Mouse (Mus musculus) midbrain, embryonic 12.5 days (tissue): ENCODE results near the gene Ilvbl. TPM values are rescaled to one million over a fixed set of nuclear protein-coding genes. Genes with fewer than 3 reads are reported as not detected.
"Not testable (repeated sequence)": the region's sequence is repeated elsewhere in the genome, so short reads cannot be mapped to it uniquely, and the experiment has no call there.

Experiments used
- ATAC-seq: fragments of 200-750 bp; cut with Nextera tagmentation; 2 replicates; pipeline ENCODE4 v1.8.0; 2017; ENCODE audit warnings: low read depth, moderate TSS enrichment, moderate library complexity; ENCODE audit not compliant: low FRiP score
- H3K27ac ChIP-seq: fragments of 300-500 bp; sonication (generic); replicated peaks from 2 replicates; pipeline ENCODE4 v1.5.1; 2016; ENCODE audit warnings: mild to moderate bottlenecking
- H3K27me3 ChIP-seq: fragments of 300-500 bp; sonication (generic); 2 replicates; pipeline ENCODE4 v1.6.1; 2016; ENCODE audit warnings: mild to moderate bottlenecking
- H3K36me3 ChIP-seq: fragments of 300-500 bp; sonication (generic); 2 replicates; pipeline ENCODE4 v1.6.1; 2016
- H3K4me1 ChIP-seq: fragments of 300-500 bp; sonication (generic); 2 replicates; pipeline ENCODE4 v1.6.1; 2016
- H3K4me2 ChIP-seq: fragments of 300-500 bp; sonication (generic); replicated peaks from 2 replicates; pipeline ENCODE4 v1.6.1; 2016; ENCODE audit warnings: mild to moderate bottlenecking, moderate library complexity
- H3K4me3 ChIP-seq: fragments of 300-500 bp; sonication (generic); 2 replicates; pipeline ENCODE4 v1.5.1; 2016; ENCODE audit warnings: mild to moderate bottlenecking
- H3K9ac ChIP-seq: fragments of 300-500 bp; sonication (generic); replicated peaks from 2 replicates; pipeline ENCODE4 v1.6.1; 2016; ENCODE audit warnings: mild to moderate bottlenecking, moderate library complexity
- H3K9me3 ChIP-seq: fragments of 300-500 bp; sonication (generic); 2 replicates; pipeline ENCODE4 v1.6.1; 2016; ENCODE audit warnings: mild to moderate bottlenecking
- WGBS: fragments of 180-500 bp; shearing (Covaris S2); methylation state at CpG from one replicate; pipeline ENCODE4 v1.1.7; 2016; 5-methylcytosine and 5-hydroxymethylcytosine counted together
- polyA plus RNA-seq: library from polyadenylated mRNA; unstranded; fragments of >200 nt; fragmentation: Nextera tagmentation; extraction: Ambion mirVana; gene quantifications from 2 replicates; pipeline ENCODE4 v1.2.1, GENCODE M21; 2016

Gene Ilvbl
- 37.5 and 43.6 TPM in 2 replicates for polyA plus RNA-seq

DNA sequence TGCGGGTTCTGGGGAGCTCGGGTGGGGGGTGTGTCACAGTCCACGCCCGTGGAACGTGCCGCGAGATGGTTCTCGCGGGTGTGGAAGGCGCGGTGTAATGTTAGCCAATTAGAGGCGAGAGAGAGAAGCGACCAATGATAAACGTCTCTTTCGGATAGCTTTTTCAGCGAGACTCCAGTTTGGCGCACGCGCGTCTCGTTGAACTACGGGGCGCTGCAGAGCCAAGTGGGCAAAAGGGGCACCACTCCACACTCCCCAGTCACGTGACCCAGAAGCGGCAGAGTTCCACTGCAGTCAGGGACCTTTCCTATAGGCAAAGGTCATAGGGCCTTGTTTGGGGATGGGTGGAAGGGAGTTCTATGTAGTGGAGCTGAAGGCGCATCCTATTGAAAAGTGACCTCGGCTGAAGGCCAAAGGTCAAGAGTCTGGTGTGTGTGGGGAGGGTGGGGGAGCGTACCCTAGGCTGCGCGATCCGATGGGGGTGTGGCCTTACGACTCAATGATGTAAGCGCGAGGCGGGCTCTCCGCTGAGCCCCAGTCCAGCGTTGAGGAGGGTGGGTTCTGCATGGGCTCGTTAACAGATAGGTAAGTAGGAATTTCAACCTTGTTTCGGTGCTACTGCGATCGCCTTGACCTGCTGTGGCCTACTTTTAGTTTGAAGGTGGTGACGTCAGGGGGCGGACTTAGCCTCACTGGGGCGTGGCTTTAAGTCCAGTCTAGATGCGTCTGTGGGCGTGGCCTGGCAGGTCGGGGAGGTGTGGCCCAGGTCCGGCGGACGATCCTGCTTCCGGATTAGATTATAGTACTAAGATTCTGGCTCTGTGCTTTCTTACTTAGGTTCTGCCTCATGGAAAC lies at the start of gene Ilvbl:
Gene Ilvbl, plus strand, starts transcription at position 97 of the 855 bp plus-strand sequence.
- peak; percentile 91 for ATAC-seq
- peak within 1 kb of the TSS; percentile 72 for H3K27ac ChIP-seq
- no peaks in the 10 kb centered on the region for H3K9me3 ChIP-seq
- peaks cover 19% of the 10 kb centered on the region; the same call in 1 of the 2 replicates for H3K36me3 ChIP-seq
- H3K4me2 ChIP-seq = peak within 1 kb of the TSS; percentile 73
- peak within 1 kb of the TSS; percentile 71 for H3K9ac ChIP-seq
- H3K4me1 ChIP-seq = peaks cover 7% of the 10 kb centered on the region; the same call in 1 of the 2 replicates
- H3K4me3 ChIP-seq = peak within 1 kb of the TSS; percentile 64
- WGBS = under 1% methylated on average over 51 of the region's 51 CpGs
- H3K27me3 ChIP-seq = no peaks in the 10 kb centered on the region

DNA sequence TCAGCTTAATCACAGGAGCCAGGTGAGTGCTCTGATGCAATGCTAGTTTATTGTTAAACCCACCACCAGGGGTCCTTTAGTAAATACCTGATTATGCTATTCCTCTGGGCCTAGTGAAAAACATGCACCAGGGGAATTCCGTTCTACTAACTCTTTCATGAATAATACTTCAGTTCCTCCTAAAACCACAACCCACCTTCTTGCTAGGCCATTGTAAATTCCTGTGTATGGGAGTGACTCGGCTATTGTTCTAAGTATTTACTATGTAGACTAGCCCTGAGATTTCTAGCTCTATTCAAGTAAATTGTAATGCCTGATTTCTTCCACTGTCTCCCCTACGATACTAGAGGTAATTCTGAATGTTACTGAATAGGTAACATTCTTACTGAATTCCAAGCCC lies 49.1 kb upstream of the Ilvbl start:
- not testable (repeated sequence) for H3K9ac ChIP-seq, ATAC-seq, H3K36me3 ChIP-seq, H3K27ac ChIP-seq, H3K27me3 ChIP-seq, H3K9me3 ChIP-seq, H3K4me1 ChIP-seq, H3K4me3 ChIP-seq, H3K4me2 ChIP-seq
- 52% methylated on average over 3 of the region's 3 CpGs for WGBS

DNA sequence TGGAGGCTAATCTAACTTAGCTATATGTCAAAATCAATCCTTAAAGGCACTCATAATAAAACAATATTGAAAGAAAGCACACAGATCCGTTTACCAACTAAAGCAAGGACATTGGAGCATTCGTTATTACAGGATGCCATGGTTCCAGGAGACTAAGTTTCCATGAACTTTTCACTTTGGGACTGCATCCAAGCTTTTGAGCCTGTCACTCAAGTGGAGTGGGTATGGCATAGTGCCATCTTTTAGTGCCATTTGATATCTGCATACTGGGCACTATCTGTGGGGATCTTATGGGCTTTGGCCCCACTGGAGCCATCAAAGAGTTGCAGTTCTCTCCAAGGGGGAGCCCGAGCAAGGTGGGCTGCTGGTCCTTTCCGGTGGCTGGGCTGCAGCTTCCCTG lies 48.6 kb upstream of the Ilvbl start:
- WGBS = 65% methylated on average over 4 of the region's 4 CpGs
- no peak for ATAC-seq

DNA sequence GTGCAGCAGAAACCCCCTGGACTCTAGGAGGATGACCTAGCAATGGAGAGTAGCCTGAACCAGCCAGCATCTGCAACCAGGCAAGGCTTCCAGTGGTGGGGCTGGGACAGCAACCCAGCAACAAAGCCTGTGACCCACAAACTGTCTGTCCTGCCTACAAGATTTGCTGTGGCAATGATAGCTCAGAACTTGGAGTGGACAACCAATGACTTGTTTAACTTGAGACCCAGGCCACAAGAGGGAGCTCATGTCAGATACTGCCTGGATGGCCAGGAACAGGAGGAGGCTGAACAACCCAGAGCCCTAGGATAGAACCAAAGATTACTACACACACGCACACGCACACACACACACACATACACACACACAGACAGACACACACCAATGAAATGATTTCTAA lies 33.2 kb upstream of the Ilvbl start:
- Histone ChIP-seq H3K4me3 (no peak overlapping the region), H3K9me3 (no peaks in the 10 kb centered on the region), H3K4me1 (no peaks in the 10 kb centered on the region), H3K27me3 (no peaks in the 10 kb centered on the region), H3K27ac (no peak overlapping the region), H3K36me3 (no peaks in the 10 kb centered on the region), H3K9ac (no peak overlapping the region), H3K4me2 (no peak overlapping the region)
- 50% methylated on average over 2 of the region's 2 CpGs for WGBS
- ATAC-seq = no peak

More for the DNA sequence above, 48.6 kb upstream of the Ilvbl start:
- Histone ChIP-seq H3K9ac (no peak overlapping the region), H3K27me3 (no peaks in the 10 kb centered on the region), H3K27ac (no peak overlapping the region), H3K9me3 (no peaks in the 10 kb centered on the region), H3K4me3 (no peak overlapping the region), H3K4me1 (no peaks in the 10 kb centered on the region), H3K36me3 (no peaks in the 10 kb centered on the region), H3K4me2 (no peak overlapping the region)

DNA sequence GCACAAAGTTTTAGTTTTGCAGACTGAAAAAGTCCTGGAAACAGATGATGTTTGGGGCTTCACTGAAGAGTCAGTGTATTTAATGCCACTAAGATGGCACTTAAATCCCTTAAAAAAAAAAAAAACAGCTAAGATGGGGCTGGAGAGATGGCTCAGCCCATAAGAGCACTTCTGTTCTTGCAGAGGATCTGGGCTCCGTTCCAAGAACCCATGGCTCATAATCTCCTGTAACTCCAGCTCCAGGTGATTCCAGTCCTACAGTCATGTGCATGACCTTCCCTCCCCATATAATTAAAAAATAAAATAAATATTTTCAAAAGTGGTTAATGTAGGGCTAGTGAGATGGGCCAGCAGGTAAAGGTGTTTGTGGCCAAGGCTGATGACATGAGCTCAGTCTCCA lies 9.1 kb upstream of the Ilvbl start:
- Histone ChIP-seq H3K9ac (no peak overlapping the region), H3K27me3 (no peaks in the 10 kb centered on the region), H3K4me2 (no peak overlapping the region), H3K27ac (no peak overlapping the region), H3K36me3 (no peaks in the 10 kb centered on the region), H3K4me1 (no peaks in the 10 kb centered on the region), H3K4me3 (no peak overlapping the region), H3K9me3 (no peaks in the 10 kb centered on the region)
- 93% methylated on average over 1 of the region's 1 CpGs for WGBS
- ATAC-seq = no peak

DNA sequence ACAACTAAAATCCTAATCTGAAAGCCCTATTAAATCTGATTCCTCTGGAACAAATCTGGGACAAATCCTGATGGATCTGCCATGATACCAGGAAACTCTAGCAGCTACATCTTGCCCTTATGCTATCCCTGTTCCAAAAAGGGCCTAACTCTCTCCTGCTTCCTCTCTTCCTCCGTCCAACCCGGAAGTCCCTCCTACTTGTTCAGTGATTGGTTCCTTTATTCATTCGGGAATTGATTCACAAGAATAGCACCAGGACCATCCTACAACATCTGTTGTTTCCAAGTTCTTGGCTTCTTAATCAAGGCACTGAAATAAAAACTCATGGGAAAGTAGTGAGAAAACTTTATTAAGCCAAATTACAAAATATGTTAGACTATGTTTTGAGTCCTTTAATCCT lies 5.0 kb upstream of the Ilvbl start:
- Histone ChIP-seq H3K4me3 (no peak overlapping the region), H3K4me1 (no peaks in the 10 kb centered on the region), H3K27ac (no peak overlapping the region), H3K36me3 (no peaks in the 10 kb centered on the region), H3K9ac (no peak overlapping the region), H3K9me3 (no peaks in the 10 kb centered on the region), H3K27me3 (no peaks in the 10 kb centered on the region), H3K4me2 (no peak overlapping the region)
- 83% methylated on average over 3 of the region's 3 CpGs for WGBS
- no peak for ATAC-seq

DNA sequence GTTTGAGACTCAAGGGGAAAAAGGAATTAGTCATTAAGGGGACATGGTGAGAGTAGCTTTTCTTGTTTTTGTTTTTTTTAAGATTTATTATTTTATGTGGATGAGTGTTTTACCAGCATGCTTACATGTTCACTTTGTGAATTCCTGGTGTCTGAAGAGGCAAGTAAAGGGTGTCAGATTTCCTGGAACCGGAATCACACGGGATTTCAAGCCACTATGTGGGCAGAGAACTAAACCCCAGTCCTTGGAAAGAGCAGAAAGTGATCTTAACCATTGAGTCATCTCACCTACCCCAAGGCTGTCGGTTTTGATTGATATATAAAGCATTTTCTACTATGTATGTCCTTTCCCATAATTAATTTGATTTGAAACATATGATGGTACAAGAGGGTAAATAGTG lies 4.5 kb upstream of the Ilvbl start:
- no peak overlapping the region for H3K9ac ChIP-seq
- no peak overlapping the region for H3K4me2 ChIP-seq
- no peak overlapping the region for H3K4me3 ChIP-seq
- no peaks in the 10 kb centered on the region for H3K4me1 ChIP-seq
- no peak for ATAC-seq
- no peaks in the 10 kb centered on the region for H3K9me3 ChIP-seq
- no peak overlapping the region for H3K27ac ChIP-seq
- H3K27me3 ChIP-seq = no peaks in the 10 kb centered on the region
- WGBS = 64% methylated on average over 3 of the region's 3 CpGs
- H3K36me3 ChIP-seq = no peaks in the 10 kb centered on the region

DNA sequence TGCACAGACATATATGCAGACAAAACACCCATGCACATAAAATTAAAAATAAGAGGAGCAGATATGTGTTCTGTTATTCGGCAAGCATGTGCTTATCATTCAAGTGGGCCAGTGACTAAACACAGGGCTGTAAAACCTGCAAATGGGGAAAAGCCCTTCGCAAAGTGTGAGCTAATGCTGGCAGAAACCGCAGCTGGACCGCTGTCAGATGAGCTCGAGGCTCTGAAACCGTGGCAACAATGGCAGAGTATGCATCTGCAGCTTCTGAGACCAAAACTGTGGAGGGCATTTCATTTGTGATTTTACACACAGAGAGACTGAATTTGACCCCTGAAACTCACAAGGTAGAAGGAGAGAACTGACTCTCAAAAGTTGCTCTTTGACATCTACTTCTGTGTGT lies 3.7 kb upstream of the Ilvbl start:
- Histone ChIP-seq H3K9ac (0 out of 2 replicates have a peak overlapping the region, but pooled peaks have one; percentile 11), H3K9me3 (no peaks in the 10 kb centered on the region), H3K27ac (no peak overlapping the region), H3K27me3 (no peaks in the 10 kb centered on the region), H3K4me2 (no peak overlapping the region), H3K4me3 (no peak overlapping the region), H3K36me3 (no peaks in the 10 kb centered on the region), H3K4me1 (peaks cover 4% of the 10 kb centered on the region; the same call in 1 of the 2 replicates)
- no peak for ATAC-seq
- 69% methylated on average over 6 of the region's 6 CpGs for WGBS

DNA sequence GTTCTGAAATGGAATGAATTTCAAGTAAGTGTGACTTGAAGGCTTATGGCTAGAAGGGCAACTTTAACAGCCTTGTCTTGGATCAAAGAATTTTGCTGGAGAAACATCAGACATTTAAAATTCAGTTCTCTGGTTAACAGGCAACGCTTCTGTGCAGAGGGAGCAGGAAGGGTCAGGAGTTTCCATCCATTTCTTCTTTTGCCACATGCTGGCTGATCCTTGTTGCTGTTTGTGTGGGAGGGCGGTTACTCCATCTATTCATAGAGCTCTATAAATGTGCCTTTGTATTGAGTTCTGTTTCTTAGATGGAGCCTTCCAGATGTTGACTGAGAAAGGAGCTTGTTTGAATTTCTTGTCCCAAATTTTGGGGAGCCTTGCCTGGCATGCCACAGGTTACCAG lies 3.2 kb upstream of the Ilvbl start:
- no peaks in the 10 kb centered on the region for H3K9me3 ChIP-seq
- 81% methylated on average over 2 of the region's 2 CpGs for WGBS
- no peak overlapping the region for H3K27ac ChIP-seq
- H3K9ac ChIP-seq = 0 out of 2 replicates have a peak overlapping the region, but pooled peaks have one; percentile 11
- no peaks in the 10 kb centered on the region for H3K36me3 ChIP-seq
- H3K4me1 ChIP-seq = peaks cover 7% of the 10 kb centered on the region; the same call in 1 of the 2 replicates
- no peak overlapping the region for H3K4me3 ChIP-seq
- H3K4me2 ChIP-seq = no peak overlapping the region
- no peaks in the 10 kb centered on the region for H3K27me3 ChIP-seq
- ATAC-seq = no peak

DNA sequence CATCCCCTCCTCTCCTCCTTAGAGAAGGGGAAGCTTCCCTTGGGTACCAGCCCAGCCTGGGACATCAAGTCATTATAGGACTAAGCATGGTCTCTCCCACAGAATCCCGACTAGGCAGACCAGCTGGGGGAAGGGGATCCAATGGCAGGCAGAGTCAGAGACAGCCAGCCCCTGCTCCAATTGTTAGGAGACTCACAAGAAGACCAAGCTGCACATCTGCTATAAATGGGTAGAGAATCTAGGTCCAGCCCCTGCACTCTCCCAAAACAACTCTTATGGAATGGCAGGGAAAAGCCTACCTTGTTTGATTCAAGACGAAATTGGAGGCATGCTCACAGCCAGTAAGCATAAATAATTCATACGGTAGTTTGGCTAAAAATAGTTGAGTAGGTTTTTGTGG lies 920 bp upstream of the Ilvbl start:
- Histone ChIP-seq H3K4me2 (no peak overlapping the region), H3K4me3 (no peak overlapping the region), H3K27me3 (no peaks in the 10 kb centered on the region), H3K27ac (no peak overlapping the region), H3K9me3 (no peaks in the 10 kb centered on the region), H3K9ac (no peak overlapping the region), H3K36me3 (peaks cover 7% of the 10 kb centered on the region; the same call in 1 of the 2 replicates), H3K4me1 (peaks cover 7% of the 10 kb centered on the region; the same call in 1 of the 2 replicates)
- no peak for ATAC-seq
- WGBS = 77% methylated on average over 3 of the region's 3 CpGs

DNA sequence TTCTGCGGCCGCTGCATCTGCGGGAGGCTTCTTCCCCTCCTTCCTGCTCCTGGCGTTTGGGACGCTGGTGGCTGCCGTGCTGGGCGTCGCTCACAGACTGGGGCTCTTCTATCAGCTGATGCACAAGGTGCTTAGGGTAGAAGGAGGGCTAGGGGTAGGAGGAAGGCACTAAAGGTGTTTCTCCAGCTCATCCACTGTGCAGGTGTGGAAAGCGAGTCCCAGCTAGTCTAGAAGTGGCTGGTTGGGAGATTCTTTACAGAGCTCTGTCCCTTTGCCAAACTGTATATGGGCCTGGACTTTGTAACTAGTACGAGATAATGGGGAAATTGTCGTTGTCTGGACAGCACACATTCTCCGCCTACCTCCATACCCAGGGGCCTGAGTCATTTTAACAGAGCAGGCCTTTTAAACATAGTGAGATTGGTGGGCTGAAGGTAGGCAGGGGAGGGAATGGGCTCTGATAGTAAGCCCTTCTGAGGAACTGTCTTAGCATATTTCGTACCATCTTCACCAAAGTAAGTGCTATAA lies 1.0 kb downstream of the Ilvbl start:
- Histone ChIP-seq H3K27me3 (no peaks in the 10 kb centered on the region), H3K4me2 (peak overlapping the region; percentile 73), H3K36me3 (peaks cover 25% of the 10 kb centered on the region; the same call in 1 of the 2 replicates), H3K9ac (peak overlapping the region; percentile 71), H3K27ac (peak overlapping the region; percentile 72), H3K9me3 (no peaks in the 10 kb centered on the region), H3K4me3 (peak overlapping the region; percentile 64), H3K4me1 (peaks cover 7% of the 10 kb centered on the region; the same call in 1 of the 2 replicates)
- 18% methylated on average over 13 of the region's 13 CpGs for WGBS
- ATAC-seq = peak; percentile 53

DNA sequence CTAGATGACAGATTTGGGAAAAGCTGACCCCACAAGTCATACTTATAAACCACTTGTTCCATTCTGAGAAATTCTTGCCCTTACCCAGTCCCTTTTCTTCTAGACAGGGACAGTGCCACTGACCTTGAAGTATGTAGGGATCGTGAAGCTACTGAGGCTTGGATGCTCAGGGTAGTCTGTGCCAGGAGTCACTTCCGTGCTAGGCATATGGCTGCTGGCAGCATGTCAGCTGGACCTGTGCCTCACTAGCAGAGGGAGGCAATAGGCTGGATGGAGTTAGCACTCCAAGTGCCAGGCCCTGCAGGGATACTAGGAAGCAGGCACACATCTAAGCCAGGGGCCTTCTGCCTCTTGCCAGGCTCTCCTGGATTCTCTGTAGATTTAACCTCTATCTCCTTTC lies 1.5 kb downstream of the Ilvbl start:
- Histone ChIP-seq H3K4me1 (peaks cover 7% of the 10 kb centered on the region; the same call in 1 of the 2 replicates), H3K27ac (no peak overlapping the region), H3K9me3 (no peaks in the 10 kb centered on the region), H3K4me2 (peak overlapping the region; percentile 73), H3K4me3 (peak overlapping the region; percentile 64; the same call in 1 of the 2 replicates), H3K9ac (no peak overlapping the region), H3K27me3 (no peaks in the 10 kb centered on the region), H3K36me3 (peaks cover 30% of the 10 kb centered on the region; the same call in 1 of the 2 replicates)
- no peak for ATAC-seq
- WGBS = 93% methylated on average over 2 of the region's 2 CpGs
